Mouse (Mus musculus): ENCODE data around the gene Pafah1b3.

Pafah1b3 gene

GRCm38 (mm10) chr7:25282731-25283211 is 15.0 kb downstream of the Pafah1b3 start:
- in situ Hi-C loops (cut with MboI, MseI), result loop anchor here (10.0 kb wide), 1 partner anchor 898 kb away; no protein-coding TSS in a partner anchor

- in situ Hi-C loops (cut with MboI, MseI), result loop anchor here (10.0 kb wide), 1 partner anchor 897 kb away; no protein-coding TSS in a partner anchor
Measured at GRCm38 (mm10) chr7:25281734-25282601, 15.8 kb downstream of the Pafah1b3 start.

DNA sequence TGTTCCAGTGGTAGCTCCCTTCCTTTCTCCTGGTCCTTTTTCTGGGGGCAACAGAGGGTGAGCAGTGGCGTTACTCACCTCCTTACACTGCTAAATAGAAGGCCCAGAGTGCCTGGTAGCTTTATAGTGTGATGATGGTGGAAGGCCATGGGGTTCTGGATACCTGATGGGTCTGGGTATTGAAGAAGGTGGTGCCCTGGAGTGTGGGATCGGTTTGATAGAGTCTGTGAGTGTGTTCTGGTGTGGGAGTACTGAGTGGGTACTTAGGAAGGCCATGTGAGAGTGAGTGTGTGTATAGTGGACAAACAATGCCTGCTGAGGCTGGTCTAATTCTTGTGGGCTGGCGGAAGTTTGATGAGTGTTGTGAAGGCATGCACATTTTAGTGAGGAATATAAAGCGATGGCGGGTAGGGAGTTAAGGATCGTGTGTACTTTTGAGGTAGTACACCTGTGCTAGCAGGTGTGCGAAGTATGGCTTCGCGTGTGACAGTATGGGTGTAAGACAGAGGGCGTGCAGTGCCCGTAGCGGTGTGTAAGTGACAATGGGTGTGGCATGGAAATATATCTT is 16.5 kb downstream of the Pafah1b3 start:
- in situ Hi-C loops (cut with MboI, MseI), result loop anchor here (10.0 kb wide), 1 partner anchor 896 kb away; no protein-coding TSS in a partner anchor

DNA sequence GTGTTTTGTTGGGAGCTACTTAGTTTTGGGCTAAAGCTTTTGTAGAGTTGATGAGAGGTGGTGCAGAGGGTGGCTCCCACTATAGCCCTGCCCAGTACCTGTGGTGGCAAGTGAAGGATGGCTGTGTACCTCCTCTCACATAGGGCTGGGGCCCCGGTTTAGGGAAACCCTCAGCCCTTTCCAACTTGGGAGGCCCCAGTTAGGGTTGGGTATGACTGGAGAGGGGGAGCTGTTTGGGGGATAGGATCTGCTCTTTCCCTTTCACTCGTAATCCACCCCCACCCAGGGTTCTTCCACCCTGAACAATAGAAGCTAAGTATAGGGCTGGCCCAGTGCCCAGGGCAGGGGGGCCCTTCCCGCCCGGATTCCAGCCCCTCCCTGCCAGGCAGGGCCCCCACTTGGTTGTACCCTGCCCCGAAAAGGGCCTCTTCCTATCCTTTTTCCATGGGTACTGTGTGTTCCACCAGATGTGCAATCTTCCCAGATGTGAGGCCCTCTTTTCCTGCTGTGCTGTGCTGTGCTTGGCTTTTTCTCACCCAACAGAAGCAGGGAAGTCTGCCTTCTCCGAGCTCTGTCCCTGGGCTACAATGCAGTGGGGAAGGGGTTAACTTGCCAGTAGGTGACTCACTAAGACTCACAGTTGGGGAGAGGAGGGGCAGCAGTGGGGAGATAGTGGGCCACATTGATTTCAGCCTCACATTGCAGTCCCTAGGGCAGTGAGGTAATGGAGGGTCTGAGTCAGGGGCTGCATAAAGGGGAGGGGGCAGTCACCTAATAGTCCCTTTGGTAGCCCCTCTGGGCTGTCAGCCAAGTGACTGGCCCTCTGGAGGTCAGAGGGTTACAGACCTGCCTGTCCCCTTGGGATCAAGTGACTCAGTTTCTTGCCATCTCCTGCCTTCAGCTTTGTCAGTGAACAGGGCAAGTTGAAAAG is 17.7 kb downstream of the Pafah1b3 start:
- in situ Hi-C loops (cut with MboI, MseI), result loop anchor here (10.0 kb wide), 1 partner anchor 895 kb away; no protein-coding TSS in a partner anchor

DNA sequence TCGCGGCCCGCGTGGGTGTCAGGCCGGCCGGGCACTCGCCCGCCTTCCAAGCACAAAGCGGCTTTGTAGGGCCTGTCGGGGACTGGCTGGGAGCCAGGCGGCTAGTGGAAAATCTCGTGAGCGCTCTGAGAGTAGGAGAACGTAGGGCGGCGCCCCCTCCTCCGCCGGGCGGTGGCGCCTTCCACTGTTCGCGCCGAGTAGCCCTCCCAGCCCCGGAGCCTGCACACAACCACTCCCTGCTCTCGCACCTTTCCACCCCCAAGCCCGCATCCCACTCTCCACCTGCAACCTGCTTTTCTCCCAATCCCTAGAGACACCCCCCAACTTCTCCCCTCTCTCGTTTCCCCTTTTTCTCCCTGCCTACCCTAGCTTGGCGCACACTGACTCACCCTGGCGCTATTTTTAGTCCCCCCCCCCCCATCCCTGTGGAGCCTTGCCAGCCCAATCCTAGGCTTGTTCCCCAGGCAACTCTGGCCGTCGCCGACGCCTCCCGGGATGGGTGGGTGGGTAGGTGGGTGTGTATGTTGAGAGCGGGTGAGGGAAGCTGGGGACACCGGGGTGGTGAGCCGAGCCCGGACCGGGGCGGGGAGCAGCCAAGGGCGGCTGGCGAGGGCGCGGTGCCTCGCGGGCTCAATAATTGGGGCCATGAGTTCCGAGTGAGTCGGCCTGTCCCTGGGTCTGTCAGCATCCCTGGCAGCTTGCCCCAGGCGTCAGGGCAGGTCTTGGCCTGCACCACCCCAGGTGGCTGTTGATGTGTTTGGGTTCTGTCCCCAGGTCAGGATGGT is 18.5 kb downstream of the Pafah1b3 start:
- in situ Hi-C loops (cut with MboI, MseI), result no loop called here

DNA sequence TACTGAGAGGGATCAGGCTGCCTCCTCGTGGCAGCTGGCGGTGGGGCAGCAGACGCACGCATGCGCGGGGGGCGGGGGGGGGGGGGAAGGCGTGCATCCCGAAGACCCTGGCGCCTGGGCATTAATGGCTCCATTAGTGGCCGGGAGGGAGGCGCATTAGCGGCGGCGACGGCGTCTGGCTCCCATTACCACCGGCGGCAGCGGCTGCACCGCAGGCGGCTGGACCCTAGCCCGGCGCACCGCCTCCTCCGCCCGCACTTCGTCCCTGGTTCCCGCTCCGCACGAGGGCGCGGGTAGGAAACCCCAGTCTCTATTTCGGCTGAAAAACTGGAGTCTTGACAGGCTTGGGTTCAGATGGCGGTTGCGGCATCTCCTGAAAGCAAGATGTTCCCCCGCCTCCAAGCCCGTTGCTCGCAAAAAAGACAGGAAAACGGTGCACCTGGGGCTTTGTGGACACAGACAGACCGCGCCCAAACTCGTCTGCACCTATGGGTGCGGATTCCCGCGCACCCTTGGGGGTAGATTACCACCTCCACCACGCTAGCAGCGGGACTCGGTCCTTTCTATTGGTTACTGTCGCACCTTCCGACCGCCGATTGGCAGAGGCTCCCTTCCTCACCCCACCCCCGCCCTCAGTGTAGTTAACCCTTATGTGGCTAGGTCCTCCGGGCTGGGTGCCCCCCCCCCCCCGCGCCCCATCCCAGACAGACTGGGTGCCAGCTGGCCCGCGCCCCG is 19.3 kb downstream of the Pafah1b3 start:
- in situ Hi-C loops (cut with MboI, MseI), result no loop called here

GRCm38 (mm10) chr7:25277998-25278340 is 19.8 kb downstream of the Pafah1b3 start:
- in situ Hi-C loops (cut with MboI, MseI), result no loop called here

DNA sequence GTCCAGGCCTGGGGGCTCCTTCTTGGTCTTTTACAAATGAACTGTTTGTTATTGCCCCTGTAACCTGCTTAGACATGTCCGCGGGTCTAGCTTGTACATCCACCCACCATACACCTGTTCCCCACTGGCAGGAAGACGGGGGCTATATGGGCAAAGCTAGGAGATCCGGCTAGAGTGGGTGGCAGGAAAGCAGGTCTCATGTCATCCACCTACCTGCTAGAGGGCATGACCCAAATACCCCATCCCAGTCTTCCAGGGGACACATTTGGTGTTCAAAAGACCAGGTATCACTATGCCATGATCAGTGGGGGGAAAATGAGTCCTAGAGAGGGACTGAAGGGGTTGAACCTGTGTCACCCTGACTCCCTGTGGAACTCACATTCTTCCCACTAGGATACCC is 20.4 kb downstream of the Pafah1b3 start:
- in situ Hi-C loops (cut with MboI, MseI), result no loop called here

DNA sequence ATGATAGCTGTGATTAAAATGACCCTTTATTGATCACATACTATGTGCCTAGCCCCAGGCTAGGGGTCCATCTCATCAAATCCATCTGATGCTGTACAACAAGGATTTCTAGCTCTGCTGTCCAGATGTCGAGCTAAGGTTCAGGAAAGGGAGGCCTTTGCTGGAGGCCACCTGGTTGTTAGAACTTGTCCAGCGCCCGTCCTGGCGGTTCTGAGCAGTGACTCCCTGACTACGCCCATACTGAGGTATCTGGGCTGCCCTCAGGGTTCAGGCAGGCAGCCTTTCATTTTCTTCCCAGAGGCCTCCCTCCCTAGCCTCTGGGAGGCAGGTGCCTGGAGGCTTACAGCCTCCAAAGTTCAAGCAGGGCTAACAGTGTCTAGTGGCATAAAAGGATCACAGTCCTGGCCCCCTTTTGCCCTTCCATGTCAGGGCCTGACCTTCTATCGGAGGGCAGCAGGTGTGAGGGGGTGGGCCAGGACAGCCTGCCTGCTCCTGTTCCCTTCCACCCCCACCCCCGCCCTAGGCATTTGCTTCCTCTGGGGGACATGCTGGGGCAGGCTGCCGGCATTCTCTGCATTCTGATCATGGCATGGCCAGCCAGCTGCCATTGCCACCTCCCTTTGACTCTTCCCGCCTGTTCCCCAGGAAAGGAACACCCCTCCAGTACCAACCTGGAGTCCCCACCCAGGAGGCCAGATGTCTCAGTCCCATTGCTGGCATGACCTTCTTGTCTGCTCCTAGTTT is 22.1 kb downstream of the Pafah1b3 start:
- in situ Hi-C loops (cut with MboI, MseI), result no loop called here

DNA sequence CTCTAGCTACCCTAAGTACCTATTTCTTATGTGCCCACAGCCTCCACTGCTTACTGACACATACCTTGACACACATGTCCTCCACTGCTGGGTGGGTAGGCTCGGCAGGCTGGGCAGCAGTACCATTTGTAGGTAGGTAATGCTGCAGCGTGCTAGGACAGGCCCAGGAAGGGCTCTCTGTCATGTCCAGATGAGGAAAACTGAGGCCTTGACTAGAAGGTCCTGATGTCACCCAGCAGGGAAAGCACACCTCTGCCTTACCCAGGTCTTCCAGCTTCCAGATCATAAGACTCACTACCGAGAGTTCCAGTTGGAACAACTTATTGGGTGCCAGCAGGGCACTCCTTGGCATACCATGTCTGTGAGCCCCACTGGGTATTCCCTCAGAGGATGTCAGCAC is 22.8 kb downstream of the Pafah1b3 start:
- in situ Hi-C loops (cut with MboI, MseI), result loop anchor here (5.0 kb wide), 1 partner anchor 143 kb away; no protein-coding TSS in a partner anchor

- in situ Hi-C loops (cut with MboI, MseI), result loop anchor here (5.0 kb wide), 1 partner anchor 142 kb away; no protein-coding TSS in a partner anchor
Measured at GRCm38 (mm10) chr7:25274571-25274970, 23.2 kb downstream of the Pafah1b3 start.

GRCm38 (mm10) chr7:25273259-25274241 is 24.2 kb downstream of the Pafah1b3 start:
- in situ Hi-C loops (cut with MboI, MseI), result loop anchor here (5.0 kb wide), 1 partner anchor 141 kb away; no protein-coding TSS in a partner anchor

DNA sequence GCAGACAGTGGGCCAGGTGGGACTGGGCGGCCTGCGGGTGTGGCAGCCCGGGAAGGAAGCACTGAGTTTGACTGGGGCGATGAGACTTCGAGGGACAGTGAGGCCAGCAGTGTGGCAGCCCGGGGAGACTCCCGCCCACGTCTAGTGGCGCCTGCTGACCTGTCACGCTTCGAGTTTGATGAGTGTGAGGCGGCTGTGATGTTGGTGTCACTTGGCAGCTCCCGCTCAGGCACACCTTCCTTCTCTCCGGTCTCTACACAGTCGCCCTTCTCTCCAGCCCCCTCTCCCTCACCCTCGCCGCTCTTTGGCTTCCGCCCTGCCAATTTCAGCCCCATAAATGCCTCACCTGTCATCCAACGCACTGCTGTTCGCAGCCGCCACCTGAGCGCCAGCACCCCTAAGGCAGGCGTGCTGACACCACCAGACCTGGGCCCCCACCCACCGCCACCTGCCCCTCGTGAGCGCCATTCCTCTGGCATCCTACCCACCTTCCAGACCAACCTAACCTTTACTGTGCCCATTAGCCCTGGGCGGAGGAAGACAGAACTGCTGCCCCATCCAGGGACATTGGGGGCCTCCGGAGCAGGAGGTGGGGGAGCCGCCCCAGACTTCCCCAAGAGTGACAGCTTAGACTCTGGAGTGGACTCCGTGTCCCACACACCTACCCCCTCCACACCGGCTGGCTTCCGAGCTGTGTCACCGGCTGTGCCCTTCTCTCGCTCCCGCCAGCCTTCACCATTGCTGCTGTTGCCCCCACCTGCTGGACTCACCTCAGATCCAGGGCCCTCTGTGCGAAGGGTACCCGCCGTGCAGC is 25.1 kb downstream of the Pafah1b3 start:
- in situ Hi-C loops (cut with MboI, MseI), result loop anchor here (5.0 kb wide), 1 partner anchor 140 kb away; no protein-coding TSS in a partner anchor

DNA sequence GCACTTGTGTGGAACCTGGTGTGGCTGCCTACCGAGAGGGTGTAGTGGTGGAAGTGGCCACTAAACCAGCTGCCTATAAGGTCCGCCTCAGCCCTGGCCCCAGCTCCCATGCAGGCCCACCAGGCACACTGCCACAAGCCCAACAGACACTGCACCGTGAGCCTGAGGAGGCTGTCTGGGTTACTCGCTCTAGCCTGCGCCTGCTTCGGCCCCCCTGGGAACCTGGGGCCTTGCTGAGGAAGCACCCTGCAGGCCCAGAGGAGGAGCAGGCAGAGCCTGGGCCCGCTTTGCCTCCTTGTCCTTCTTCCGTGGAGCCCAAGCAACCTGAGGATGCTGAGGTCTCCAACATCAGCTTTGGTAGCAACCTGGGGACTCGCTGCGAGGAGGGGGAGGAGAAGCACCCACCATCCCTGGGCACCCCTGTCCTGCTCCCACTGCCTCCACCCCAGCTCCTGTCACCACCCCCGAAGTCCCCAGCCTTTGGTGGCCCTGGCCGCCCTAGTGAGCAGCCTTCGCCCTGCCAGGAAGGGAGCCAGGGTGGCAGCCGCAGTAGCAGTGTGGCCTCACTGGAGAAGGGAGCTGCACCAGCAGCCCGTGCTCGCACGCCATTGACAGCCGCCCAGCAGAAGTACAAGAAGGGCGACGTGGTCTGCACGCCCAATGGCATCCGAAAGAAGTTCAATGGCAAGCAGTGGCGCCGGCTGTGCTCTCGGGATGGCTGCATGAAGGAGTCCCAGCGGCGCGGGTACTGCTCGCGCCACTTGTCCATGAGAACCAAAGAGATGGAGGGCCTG is 25.9 kb downstream of the Pafah1b3 start:
- in situ Hi-C loops (cut with MboI, MseI), result loop anchor here (5.0 kb wide), 1 partner anchor 140 kb away; no protein-coding TSS in a partner anchor

DNA sequence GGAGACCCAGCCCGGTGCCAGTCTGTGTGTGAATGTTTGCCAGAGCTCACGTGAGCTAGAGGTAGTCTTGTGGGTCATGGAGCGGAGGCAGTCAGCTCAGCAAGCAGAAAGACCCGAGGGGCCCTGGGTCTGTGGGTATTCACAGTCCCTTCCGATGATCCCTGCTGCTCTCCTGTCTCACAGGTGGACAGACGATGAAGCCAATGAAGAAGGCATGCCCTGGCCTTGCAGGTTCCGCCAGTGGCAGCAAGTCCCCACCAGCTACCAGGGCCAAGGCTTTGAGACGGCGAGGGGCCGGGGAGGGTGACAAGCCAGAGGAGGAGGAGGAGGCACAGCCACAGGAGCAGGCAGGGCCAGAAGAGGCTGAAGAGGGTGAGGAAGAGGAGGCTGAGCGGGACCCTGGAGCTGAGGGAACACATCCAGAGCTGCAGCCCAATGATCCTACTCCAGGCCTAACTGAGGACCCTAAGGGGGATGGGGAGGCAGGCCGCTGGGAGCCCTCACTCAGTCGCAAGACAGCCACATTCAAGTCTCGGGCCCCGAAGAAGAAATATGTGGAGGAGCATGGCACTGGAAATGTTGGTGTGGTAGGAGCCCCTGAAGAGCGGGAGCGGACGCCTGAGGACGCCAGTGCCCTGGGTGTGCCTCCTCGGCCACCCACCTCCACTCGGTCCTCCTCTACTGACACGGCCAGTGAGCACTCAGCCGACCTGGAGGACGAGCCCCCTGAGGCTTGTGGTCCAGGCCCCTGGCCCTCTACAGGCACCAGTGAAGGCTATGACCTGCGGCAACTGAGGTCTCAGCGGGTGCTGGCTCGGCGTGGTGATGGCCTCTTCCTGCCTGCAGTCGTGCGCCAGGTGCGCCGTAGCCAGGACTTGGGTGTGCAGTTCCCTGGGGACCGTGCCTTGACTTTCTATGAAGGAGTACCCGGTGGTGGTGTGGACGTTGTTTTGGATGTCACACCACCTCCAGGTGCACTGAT is 26.8 kb downstream of the Pafah1b3 start:
- in situ Hi-C loops (cut with MboI, MseI), result loop anchor here (5.0 kb wide), 1 partner anchor 139 kb away; no protein-coding TSS in a partner anchor
